Mouse (Mus musculus) embryonic facial prominence, embryonic 10.5 days (tissue): Measurements from ENCODE around the gene Aldh1l1. TPM values are rescaled to one million over a fixed set of nuclear protein-coding genes. Genes with fewer than 3 reads are reported as not detected.
A peak's percentile ranks its signal among the peaks of the same experiment; 100 is the strongest.

Experiments used
- DNase-seq: peaks from one replicate; pipeline ENCODE4 v3.0.0-alpha.2; 2017; ENCODE audit warnings: low spot score
- H3K27ac ChIP-seq: fragments of 300-500 bp; sonication (generic); replicated peaks from 2 replicates; pipeline ENCODE4 v1.5.1; 2016; ENCODE audit warnings: mild to moderate bottlenecking
- H3K27me3 ChIP-seq: fragments of 300-500 bp; sonication (generic); replicated peaks from 2 replicates; pipeline ENCODE4 v1.6.1; 2016; ENCODE audit warnings: low read depth, mild to moderate bottlenecking; ENCODE audit not compliant: poor library complexity, severe bottlenecking
- H3K36me3 ChIP-seq: fragments of 300-500 bp; sonication (generic); replicated peaks from 2 replicates; pipeline ENCODE4 v1.6.1; 2016; ENCODE audit warnings: mild to moderate bottlenecking, moderate library complexity
- H3K4me1 ChIP-seq: fragments of 300-500 bp; sonication (generic); 2 replicates; pipeline ENCODE4 v1.6.1; 2016
- H3K4me3 ChIP-seq: fragments of 300-500 bp; sonication (generic); 2 replicates; pipeline ENCODE4 v1.5.1; 2016; ENCODE audit warnings: mild to moderate bottlenecking, moderate library complexity
- H3K9me3 ChIP-seq: fragments of 300-500 bp; sonication (generic); 2 replicates; pipeline ENCODE4 v1.6.1; 2016; ENCODE audit warnings: mild to moderate bottlenecking
- WGBS: fragments of 180-500 bp; shearing (Covaris S2); methylation state at CpG from one replicate; pipeline ENCODE4 v1.1.7; 2016; 5-methylcytosine and 5-hydroxymethylcytosine counted together
- polyA plus RNA-seq: library from polyadenylated mRNA; unstranded; fragments of >200 nt; fragmentation: Nextera tagmentation; extraction: Ambion mirVana; gene quantifications from 2 replicates; pipeline ENCODE4 v1.2.1, GENCODE M21; 2016

Gene Aldh1l1
- polyA plus RNA-seq, 1 experiment from 2014 or later: 2.1 TPM

- no peaks in the 10 kb centered on the region for H3K9me3 ChIP-seq
- peaks cover 14% of the 10 kb centered on the region for H3K4me1 ChIP-seq
- H3K27me3 ChIP-seq: peaks cover 27% of the 10 kb centered on the region
- no peak overlapping the region for H3K27ac ChIP-seq
- no peak overlapping the region for H3K4me3 ChIP-seq
- WGBS: 14% methylated on average over 5 of the region's 5 CpGs
- DNase-seq: peak; percentile 75
- H3K36me3 ChIP-seq: no peaks in the 10 kb centered on the region
Observed at GRCm38 (mm10) chr6:90607196-90607595, 121.0 kb downstream of the Aldh1l1 start.

GRCm38 (mm10) chr6:90608186-90608585 is 122.0 kb downstream of the Aldh1l1 start:
- H3K27ac ChIP-seq: no peak overlapping the region
- H3K4me1 ChIP-seq: peaks cover 14% of the 10 kb centered on the region
- peak; percentile 30 for DNase-seq
- H3K27me3 ChIP-seq: peaks cover 18% of the 10 kb centered on the region
- 70% methylated on average over 6 of the region's 6 CpGs for WGBS
- no peaks in the 10 kb centered on the region for H3K9me3 ChIP-seq
- H3K36me3 ChIP-seq: no peaks in the 10 kb centered on the region
- H3K4me3 ChIP-seq: no peak overlapping the region

GRCm38 (mm10) chr6:90610248-90610647 is 124.0 kb downstream of the Aldh1l1 start:
- Histone ChIP-seq H3K36me3 (no peaks in the 10 kb centered on the region), H3K4me1 (peaks cover 9% of the 10 kb centered on the region), H3K27ac (no peak overlapping the region), H3K9me3 (no peaks in the 10 kb centered on the region), H3K4me3 (no peak overlapping the region), H3K27me3 (peaks cover 14% of the 10 kb centered on the region)
- DNase-seq: no peak
- 88% methylated on average over 5 of the region's 5 CpGs for WGBS

GRCm38 (mm10) chr6:90613277-90613676 is 127.0 kb downstream of the Aldh1l1 start:
- H3K9me3 ChIP-seq: no peaks in the 10 kb centered on the region
- WGBS: 77% methylated on average over 8 of the region's 8 CpGs
- no peak overlapping the region for H3K27ac ChIP-seq
- H3K4me3 ChIP-seq: no peak overlapping the region
- no peaks in the 10 kb centered on the region for H3K36me3 ChIP-seq
- DNase-seq: no peak
- no peaks in the 10 kb centered on the region for H3K27me3 ChIP-seq
- no peaks in the 10 kb centered on the region for H3K4me1 ChIP-seq

GRCm38 (mm10) chr6:90615362-90615761 is 129.1 kb downstream of the Aldh1l1 start:
- peaks cover 2% of the 10 kb centered on the region for H3K4me1 ChIP-seq
- DNase-seq: no peak
- no peaks in the 10 kb centered on the region for H3K36me3 ChIP-seq
- WGBS: 81% methylated on average over 7 of the region's 7 CpGs
- no peak overlapping the region; the same call in 1 of the 2 replicates for H3K27ac ChIP-seq
- H3K9me3 ChIP-seq: no peaks in the 10 kb centered on the region
- no peaks in the 10 kb centered on the region for H3K27me3 ChIP-seq
- no peak overlapping the region for H3K4me3 ChIP-seq

- Histone ChIP-seq H3K4me1 (peaks cover 8% of the 10 kb centered on the region), H3K27me3 (no peaks in the 10 kb centered on the region), H3K9me3 (no peaks in the 10 kb centered on the region), H3K27ac (no peak overlapping the region; the same call in 1 of the 2 replicates), H3K4me3 (no peak overlapping the region), H3K36me3 (no peaks in the 10 kb centered on the region)
- DNase-seq: no peak
- WGBS: 88% methylated on average over 6 of the region's 6 CpGs
Observed at GRCm38 (mm10) chr6:90615991-90616390, 129.8 kb downstream of the Aldh1l1 start.

GRCm38 (mm10) chr6:90616481-90616880 is 130.3 kb downstream of the Aldh1l1 start:
- Histone ChIP-seq H3K36me3 (no peaks in the 10 kb centered on the region), H3K27me3 (no peaks in the 10 kb centered on the region), H3K27ac (no peak overlapping the region), H3K4me3 (no peak overlapping the region), H3K4me1 (peaks cover 13% of the 10 kb centered on the region), H3K9me3 (no peaks in the 10 kb centered on the region)
- no peak for DNase-seq
- 90% methylated on average over 6 of the region's 6 CpGs for WGBS

- H3K27ac ChIP-seq: no peak overlapping the region; the same call in 1 of the 2 replicates
- H3K4me3 ChIP-seq: no peak overlapping the region
- no peaks in the 10 kb centered on the region for H3K27me3 ChIP-seq
- DNase-seq: no peak
- no peaks in the 10 kb centered on the region for H3K36me3 ChIP-seq
- H3K9me3 ChIP-seq: no peaks in the 10 kb centered on the region
- H3K4me1 ChIP-seq: peaks cover 20% of the 10 kb centered on the region
- 85% methylated on average over 4 of the region's 4 CpGs for WGBS
Observed at GRCm38 (mm10) chr6:90618274-90618673, 132.0 kb downstream of the Aldh1l1 start.

- Histone ChIP-seq H3K9me3 (no peaks in the 10 kb centered on the region), H3K36me3 (no peaks in the 10 kb centered on the region), H3K27ac (peak overlapping the region; percentile 57), H3K4me1 (peaks cover 20% of the 10 kb centered on the region), H3K27me3 (no peaks in the 10 kb centered on the region), H3K4me3 (no peak overlapping the region)
- 83% methylated on average over 19 of the region's 19 CpGs for WGBS
- DNase-seq: no peak
Observed at GRCm38 (mm10) chr6:90618821-90619636, 132.8 kb downstream of the Aldh1l1 start.

- Histone ChIP-seq H3K36me3 (no peaks in the 10 kb centered on the region), H3K4me3 (no peak overlapping the region), H3K27me3 (no peaks in the 10 kb centered on the region), H3K9me3 (no peaks in the 10 kb centered on the region), H3K4me1 (peaks cover 20% of the 10 kb centered on the region), H3K27ac (no peak overlapping the region; the same call in 1 of the 2 replicates)
- 79% methylated on average over 5 of the region's 5 CpGs for WGBS
- no peak for DNase-seq
Observed at GRCm38 (mm10) chr6:90619936-90620335, 133.7 kb downstream of the Aldh1l1 start.

- H3K27me3 ChIP-seq: no peaks in the 10 kb centered on the region
- 39% methylated on average over 9 of the region's 9 CpGs for whole genome bisulfite sequencing
- peak overlapping the region; percentile 63 for H3K27ac ChIP-seq
Observed at GRCm38 (mm10) chr6:90620791-90621583, 134.8 kb downstream of the Aldh1l1 start.

GRCm38 (mm10) chr6:90621584-90621890 is 135.3 kb downstream of the Aldh1l1 start:
- 66% methylated on average over 6 of the region's 6 CpGs for WGBS
- Histone ChIP-seq H3K36me3 (no peaks in the 10 kb centered on the region), H3K9me3 (no peaks in the 10 kb centered on the region), H3K27ac (peak overlapping the region; percentile 63; the same call in 1 of the 2 replicates), H3K4me1 (peaks cover 20% of the 10 kb centered on the region), H3K4me3 (no peak overlapping the region), H3K27me3 (no peaks in the 10 kb centered on the region)
- DNase-seq: no peak

More at GRCm38 (mm10) chr6:90620791-90621583, 134.8 kb downstream of the Aldh1l1 start:
- no peak for DNase-seq
- no peaks in the 10 kb centered on the region for H3K36me3 ChIP-seq
- H3K4me3 ChIP-seq: no peak overlapping the region
- no peaks in the 10 kb centered on the region for H3K9me3 ChIP-seq
- H3K4me1 ChIP-seq: peaks cover 20% of the 10 kb centered on the region
